Mouse (Mus musculus) liver, embryonic 16.5 days (tissue): ENCODE measurements around the gene Zfp408. TPM values are rescaled to one million over a fixed set of nuclear protein-coding genes. Genes with fewer than 3 reads are reported as not detected.

ENCODE experiments used
- ATAC-seq: fragments of 200-750 bp; cut with Nextera tagmentation; 2 replicates; pipeline ENCODE4 v1.8.0; 2017; ENCODE audit warnings: low read depth, mild to moderate bottlenecking, moderate number of reproducible peaks, moderate library complexity
- H3K27ac ChIP-seq: fragments of 300-500 bp; sonication (generic); 2 replicates; pipeline ENCODE4 v1.5.1; 2014; ENCODE audit warnings: mild to moderate bottlenecking, low read length
- H3K27me3 ChIP-seq: fragments of 300-500 bp; sonication (generic); 2 replicates; pipeline ENCODE4 v1.6.1; 2014; ENCODE audit warnings: low read depth, low read length, mixed read lengths; ENCODE audit not compliant: control insufficient read depth, insufficient read depth
- H3K36me3 ChIP-seq: fragments of 300-500 bp; sonication (generic); 2 replicates; pipeline ENCODE4 v1.6.1; 2014; ENCODE audit warnings: mild to moderate bottlenecking; ENCODE audit not compliant: control insufficient read depth, insufficient read depth
- H3K4me1 ChIP-seq: fragments of 300-500 bp; sonication (generic); 2 replicates; pipeline ENCODE4 v1.6.1; 2014; ENCODE audit warnings: low read depth, low read length, mixed read lengths; ENCODE audit not compliant: control insufficient read depth
- H3K4me2 ChIP-seq: fragments of 300-500 bp; sonication (generic); 2 replicates; pipeline ENCODE4 v1.6.1; 2014; ENCODE audit warnings: low read depth, low read length, mixed read lengths
- H3K4me3 ChIP-seq: fragments of 300-500 bp; sonication (generic); 2 replicates; pipeline ENCODE4 v1.5.1; 2014; ENCODE audit warnings: low read depth, mild to moderate bottlenecking, low read length
- H3K9ac ChIP-seq: fragments of 300-500 bp; sonication (generic); 2 replicates; pipeline ENCODE4 v1.6.1; 2014; ENCODE audit warnings: low read depth, low read length
- H3K9me3 ChIP-seq: fragments of 300-500 bp; sonication (generic); replicated peaks from 2 replicates; pipeline ENCODE4 v1.6.1; 2016; ENCODE audit warnings: low read length; ENCODE audit not compliant: control insufficient read depth
- WGBS: fragments of 180-500 bp; shearing (Covaris S2); extraction: QIAGEN DNeasy Blood & Tissue Kit; methylation state at CpG from one replicate; pipeline ENCODE4 v1.1.7; 2014; ENCODE audit not compliant: insufficient replicate concordance; 5-methylcytosine and 5-hydroxymethylcytosine counted together
- polyA plus RNA-seq: library from polyadenylated mRNA; unstranded; fragments of >200 nt; fragmentation: Nextera tagmentation; extraction: Ambion mirVana; gene quantifications from 2 replicates; pipeline ENCODE4 v1.2.1, GENCODE M21; 2015

Gene Zfp408
- polyA plus RNA-seq, 1 experiment from 2014 or later: 3.3 TPM

GRCm38 (mm10) chr2:91645354-91645753 lies 4.2 kb downstream of the Zfp408 start:
- ATAC-seq: no peak
- Histone ChIP-seq H3K4me1 (peaks cover 39% of the 10 kb centered on the region), H3K4me3 (no peak overlapping the region), H3K9me3 (no peaks in the 10 kb centered on the region), H3K4me2 (no peak overlapping the region), H3K27me3 (no peaks in the 10 kb centered on the region), H3K27ac (no peak overlapping the region), H3K9ac (no peak overlapping the region), H3K36me3 (peaks cover 34% of the 10 kb centered on the region)
- 92% methylated on average over 15 of the region's 15 CpGs for WGBS

DNA sequence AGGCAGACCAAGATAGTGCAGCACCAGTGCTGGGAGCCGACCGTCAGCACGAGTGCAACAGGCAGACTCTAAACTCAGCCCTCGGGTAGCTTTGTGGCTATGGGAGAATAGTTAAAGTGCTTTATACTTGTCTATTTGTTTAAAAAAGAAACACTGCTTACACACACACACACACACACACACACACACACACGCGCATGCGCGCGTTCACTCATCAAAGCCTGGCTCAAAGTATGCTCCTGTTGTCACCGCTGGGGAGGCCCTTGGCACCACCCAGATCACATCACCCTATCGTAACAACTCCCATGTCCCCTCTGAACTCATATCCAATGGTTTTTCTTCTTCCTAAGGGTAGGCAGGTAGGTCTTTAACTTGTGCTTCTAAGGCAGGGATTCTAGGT lies 5.6 kb downstream of the Zfp408 start:
- peaks cover 38% of the 10 kb centered on the region for H3K4me1 ChIP-seq
- no peak overlapping the region for H3K9ac ChIP-seq
- H3K36me3 ChIP-seq: peaks cover 34% of the 10 kb centered on the region
- H3K4me3 ChIP-seq: no peak overlapping the region
- no peak overlapping the region for H3K4me2 ChIP-seq
- no peaks in the 10 kb centered on the region for H3K9me3 ChIP-seq
- H3K27ac ChIP-seq: peak overlapping the region; percentile 26; the same call in 1 of the 2 replicates
- WGBS: 87% methylated on average over 11 of the region's 11 CpGs
- no peak for ATAC-seq
- H3K27me3 ChIP-seq: no peaks in the 10 kb centered on the region

- WGBS: 48% methylated on average over 2 of the region's 2 CpGs
- Histone ChIP-seq H3K4me3 (no peak overlapping the region), H3K27ac (peak overlapping the region; percentile 10; the same call in 1 of the 2 replicates), H3K4me2 (peak overlapping the region; percentile 30; the same call in 1 of the 2 replicates), H3K27me3 (no peaks in the 10 kb centered on the region), H3K36me3 (peaks cover 34% of the 10 kb centered on the region), H3K9me3 (no peaks in the 10 kb centered on the region), H3K9ac (no peak overlapping the region), H3K4me1 (peaks cover 29% of the 10 kb centered on the region)
- peak; percentile 81 for ATAC-seq
Observed at GRCm38 (mm10) chr2:91642825-91643415, 6.7 kb downstream of the Zfp408 start.

GRCm38 (mm10) chr2:91638931-91639330 lies 10.7 kb downstream of the Zfp408 start:
- Histone ChIP-seq H3K27me3 (no peaks in the 10 kb centered on the region), H3K27ac (no peak overlapping the region), H3K9me3 (no peaks in the 10 kb centered on the region), H3K4me2 (no peak overlapping the region), H3K36me3 (no peaks in the 10 kb centered on the region), H3K9ac (no peak overlapping the region), H3K4me3 (no peak overlapping the region), H3K4me1 (peaks cover 43% of the 10 kb centered on the region)
- WGBS: 64% methylated on average over 6 of the region's 6 CpGs
- ATAC-seq: no peak

DNA sequence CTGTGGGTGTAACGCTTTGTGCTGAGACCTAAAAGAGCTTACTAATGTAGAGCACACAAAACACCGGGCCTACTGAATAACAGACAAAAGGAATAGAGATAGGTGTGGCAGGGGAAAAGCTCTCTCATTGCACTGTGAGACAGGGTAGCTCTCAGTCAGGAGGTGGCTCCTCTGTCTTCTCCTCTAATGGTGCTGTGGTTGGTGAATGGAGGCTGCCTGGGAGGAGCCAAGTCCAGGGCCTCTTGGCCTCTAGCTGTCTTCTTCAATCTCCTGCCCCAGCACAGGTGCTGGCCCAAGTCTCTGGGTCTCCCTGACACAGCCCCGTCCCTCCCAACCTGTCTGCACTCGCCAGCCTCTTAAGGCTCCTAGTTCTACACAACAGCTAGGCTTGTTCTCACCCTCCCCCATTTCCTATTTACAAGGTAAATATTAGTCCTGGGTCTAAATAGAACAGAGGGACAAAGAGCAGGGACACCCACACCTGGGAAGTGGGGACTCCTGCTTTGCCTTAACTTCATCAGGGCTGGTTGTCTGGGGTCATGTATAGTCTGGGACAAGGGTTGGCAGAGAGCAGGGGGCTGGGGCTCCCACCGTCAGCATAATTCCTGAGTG lies 12.8 kb downstream of the Zfp408 start:
- Histone ChIP-seq H3K9ac (no peak overlapping the region), H3K4me2 (peak overlapping the region; percentile 4), H3K27me3 (no peaks in the 10 kb centered on the region), H3K4me1 (peaks cover 23% of the 10 kb centered on the region), H3K9me3 (no peaks in the 10 kb centered on the region), H3K4me3 (no peak overlapping the region), H3K27ac (peak overlapping the region; percentile 73), H3K36me3 (no peaks in the 10 kb centered on the region)
- peak; percentile 69 for ATAC-seq
- WGBS: 53% methylated on average over 5 of the region's 5 CpGs

- Histone ChIP-seq H3K4me2 (peak within 1 kb of the TSS; percentile 56), H3K4me1 (peaks cover 23% of the 10 kb centered on the region), H3K4me3 (peak within 1 kb of the TSS; percentile 49), H3K9me3 (no peaks in the 10 kb centered on the region), H3K27me3 (no peaks in the 10 kb centered on the region), H3K36me3 (no peaks in the 10 kb centered on the region), H3K27ac (peak within 1 kb of the TSS; percentile 73), H3K9ac (peak within 1 kb of the TSS; percentile 59)
- WGBS: 64% methylated on average over 8 of the region's 8 CpGs
- ATAC-seq: peak; percentile 70
Observed at GRCm38 (mm10) chr2:91636229-91636628, 13.4 kb downstream of the Zfp408 start, which contains the start of gene F2. Gene F2 (minus strand): TSS chr2:91636414.

DNA sequence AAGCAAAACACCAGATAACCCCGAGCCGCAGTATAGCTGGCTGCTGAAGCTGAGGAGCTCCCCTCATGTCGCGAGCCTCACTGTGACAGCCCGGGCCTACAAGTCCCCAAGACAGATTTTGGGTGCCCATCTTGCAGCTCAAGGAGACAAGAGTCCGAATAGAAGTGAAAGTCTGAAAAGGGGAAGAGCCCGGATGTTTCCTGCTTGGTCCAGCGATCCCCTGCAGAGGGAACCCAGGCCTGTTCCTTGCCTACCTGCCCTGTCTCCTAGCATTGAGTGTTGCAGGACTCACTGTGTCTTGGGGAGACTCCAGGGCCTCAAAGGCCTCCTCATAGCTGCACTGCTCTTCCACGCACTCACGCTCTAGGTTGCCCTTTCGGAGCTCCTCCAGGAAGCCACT lies 14.1 kb downstream of the Zfp408 start:
- ATAC-seq: no peak
- peaks cover 23% of the 10 kb centered on the region for H3K4me1 ChIP-seq
- peak overlapping the region; percentile 49 for H3K4me3 ChIP-seq
- peak overlapping the region; percentile 59 for H3K9ac ChIP-seq
- H3K27ac ChIP-seq: peak overlapping the region; percentile 35
- H3K4me2 ChIP-seq: peak overlapping the region; percentile 56
- no peaks in the 10 kb centered on the region for H3K9me3 ChIP-seq
- no peaks in the 10 kb centered on the region for H3K36me3 ChIP-seq
- WGBS: 69% methylated on average over 11 of the region's 11 CpGs
- no peaks in the 10 kb centered on the region for H3K27me3 ChIP-seq

GRCm38 (mm10) chr2:91634841-91635240 lies 14.8 kb downstream of the Zfp408 start:
- H3K27ac ChIP-seq: peak overlapping the region; percentile 35
- peak overlapping the region; percentile 56 for H3K4me2 ChIP-seq
- peak overlapping the region; percentile 59 for H3K9ac ChIP-seq
- peaks cover 21% of the 10 kb centered on the region for H3K4me1 ChIP-seq
- H3K4me3 ChIP-seq: peak overlapping the region; percentile 49
- H3K36me3 ChIP-seq: no peaks in the 10 kb centered on the region
- 24% methylated on average over 9 of the region's 9 CpGs for WGBS
- ATAC-seq: peak; percentile 52
- H3K9me3 ChIP-seq: no peaks in the 10 kb centered on the region
- no peaks in the 10 kb centered on the region for H3K27me3 ChIP-seq

DNA sequence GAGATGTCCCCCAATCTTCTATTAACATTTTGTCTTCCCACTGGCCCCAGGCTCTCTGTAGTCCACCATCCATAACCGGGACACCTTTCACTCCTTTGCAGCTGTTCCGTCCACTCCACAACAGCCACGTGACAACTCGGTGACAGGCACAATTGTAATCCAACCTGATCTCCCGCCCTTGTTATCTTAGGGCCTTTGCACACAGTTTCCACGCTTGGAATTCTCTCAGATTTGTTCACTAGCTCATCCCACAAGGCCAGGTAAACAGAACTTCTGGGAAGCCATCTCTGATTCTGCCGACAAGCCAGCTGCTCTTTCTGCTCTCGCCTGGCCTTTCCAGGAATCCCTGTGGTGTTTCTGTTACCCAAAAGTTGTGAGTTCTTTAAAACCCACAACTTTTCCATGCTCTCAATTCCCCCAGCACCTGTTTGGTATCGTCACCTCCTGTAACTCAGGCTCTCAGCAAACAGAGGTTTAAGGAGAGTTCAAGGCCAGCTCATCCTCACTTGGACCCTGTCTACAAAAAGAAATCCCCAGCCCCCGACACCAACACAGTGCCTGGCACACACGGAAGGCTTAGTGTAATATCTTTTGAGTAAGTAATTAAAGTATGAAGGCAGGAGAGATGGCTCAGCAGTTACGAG lies 16.1 kb downstream of the Zfp408 start:
- Histone ChIP-seq H3K9ac (peak overlapping the region; percentile 28; the same call in 1 of the 2 replicates), H3K4me2 (peak overlapping the region; percentile 56), H3K36me3 (no peaks in the 10 kb centered on the region), H3K4me3 (peak overlapping the region; percentile 49), H3K9me3 (no peaks in the 10 kb centered on the region), H3K27me3 (no peaks in the 10 kb centered on the region), H3K27ac (no peak overlapping the region; the same call in 1 of the 2 replicates), H3K4me1 (peaks cover 21% of the 10 kb centered on the region)
- WGBS: 58% methylated on average over 12 of the region's 12 CpGs
- ATAC-seq: no peak
